Mouse (Mus musculus) olfactory bulb, adult 2 months (tissue): ENCODE data around the gene Pttg1ip. TPM values are rescaled to one million over a fixed set of nuclear protein-coding genes. Genes with fewer than 3 reads are reported as not detected.
A peak's percentile ranks its signal among the peaks of the same experiment; 100 is the strongest.

Experiments
- H3K27ac ChIP-seq: fragments of 200-500 bp; 2 replicates; pipeline ENCODE4 v1.5.1; 2012; ENCODE audit warnings: low read depth, low read length; ENCODE audit not compliant: insufficient read depth
- H3K4me1 ChIP-seq: fragments of 200-500 bp; 2 replicates; pipeline ENCODE4 v1.6.1; 2012; ENCODE audit warnings: low read length; ENCODE audit not compliant: control insufficient read depth, insufficient read depth
- H3K4me3 ChIP-seq: fragments of 200-500 bp; 2 replicates; pipeline ENCODE4 v1.5.1; 2012; ENCODE audit warnings: mild to moderate bottlenecking, low read depth, low read length, moderate library complexity; ENCODE audit not compliant: insufficient read depth
- CTCF ChIP-seq: fragments of 200-500 bp; IDR thresholded peaks from 2 replicates; pipeline ENCODE4 v1.5.1; 2012; ENCODE audit warnings: low read depth, mild to moderate bottlenecking, low read length, moderate library complexity; ENCODE audit not compliant: insufficient read depth
- POLR2A ChIP-seq: fragments of 200-500 bp; IDR thresholded peaks from 2 replicates; pipeline ENCODE4 v1.6.1; 2012; ENCODE audit warnings: mild to moderate bottlenecking, low read depth, low read length, moderate library complexity; ENCODE audit not compliant: insufficient read depth
- WGBS: fragments of 180-500 bp; shearing (Covaris S2); methylation state at CpG from one replicate; pipeline ENCODE4 v1.1.7; 2018; 5-methylcytosine and 5-hydroxymethylcytosine counted together
- polyA plus RNA-seq: library from polyadenylated mRNA; stranded (reverse); fragments of >200 nt; gene quantifications from 2 replicates; pipeline ENCODE4 v1.2.4, GENCODE M21; 2012; ENCODE audit warnings: low replicate concordance; ENCODE audit not compliant: missing spikeins, insufficient read depth, insufficient read length

Gene Pttg1ip
- polyA plus RNA-seq, 1 experiment: not detected

DNA sequence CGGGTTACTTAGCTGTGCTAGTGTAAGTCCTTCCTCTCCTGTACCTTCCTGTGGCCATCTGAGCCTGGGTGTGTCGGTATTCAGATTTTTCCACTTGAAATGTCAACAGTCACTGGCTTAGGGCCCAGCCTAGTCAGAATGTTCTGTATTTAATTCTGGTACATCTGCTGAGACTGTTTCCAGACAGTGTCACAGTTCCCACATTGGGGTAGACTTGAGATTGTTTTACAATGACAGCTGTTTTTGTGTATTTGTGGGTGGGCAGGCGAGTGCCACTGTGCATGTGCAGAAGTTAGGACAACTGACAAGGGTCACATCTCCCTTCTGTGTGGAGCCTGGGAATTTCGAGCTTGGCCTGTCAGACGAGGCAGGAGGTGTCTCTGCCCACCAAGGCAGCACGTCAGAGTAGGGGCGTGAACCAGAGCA, 43.1 kb downstream of the Pttg1ip start:
- TF ChIP-seq CTCF: no peak
- TF ChIP-seq POLR2A: no peak
- peaks cover 24% of the 10 kb centered on the region for H3K4me1 ChIP-seq
- WGBS: 39% methylated on average over 7 of the region's 7 CpGs
- no peak overlapping the region for H3K4me3 ChIP-seq
- no peak overlapping the region for H3K27ac ChIP-seq

DNA sequence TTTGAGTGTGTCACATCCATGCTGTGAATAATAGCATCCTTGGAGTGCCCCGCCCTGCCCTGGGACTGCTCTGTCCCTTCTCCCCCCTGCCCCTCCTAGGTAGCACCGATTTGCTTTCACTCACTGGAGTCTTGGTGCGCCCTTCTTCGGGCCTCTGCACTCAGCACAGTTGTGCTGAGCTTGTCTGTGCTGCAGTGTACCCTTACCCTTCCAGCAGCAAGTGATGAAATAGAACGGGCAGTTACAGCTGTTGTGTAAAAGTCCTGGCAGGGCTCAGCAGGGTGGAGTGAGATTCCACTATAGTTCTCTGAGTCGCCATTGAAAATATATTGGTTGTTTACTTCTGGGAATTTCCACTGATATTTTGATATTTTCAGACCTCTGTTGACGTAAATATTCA, 44.5 kb downstream of the Pttg1ip start:
- WGBS: 78% methylated on average over 7 of the region's 7 CpGs
- Histone ChIP-seq H3K4me1 (peaks cover 24% of the 10 kb centered on the region), H3K27ac (no peak overlapping the region), H3K4me3 (no peak overlapping the region)
- no peak for TF ChIP-seq POLR2A
- no peak for TF ChIP-seq CTCF

DNA sequence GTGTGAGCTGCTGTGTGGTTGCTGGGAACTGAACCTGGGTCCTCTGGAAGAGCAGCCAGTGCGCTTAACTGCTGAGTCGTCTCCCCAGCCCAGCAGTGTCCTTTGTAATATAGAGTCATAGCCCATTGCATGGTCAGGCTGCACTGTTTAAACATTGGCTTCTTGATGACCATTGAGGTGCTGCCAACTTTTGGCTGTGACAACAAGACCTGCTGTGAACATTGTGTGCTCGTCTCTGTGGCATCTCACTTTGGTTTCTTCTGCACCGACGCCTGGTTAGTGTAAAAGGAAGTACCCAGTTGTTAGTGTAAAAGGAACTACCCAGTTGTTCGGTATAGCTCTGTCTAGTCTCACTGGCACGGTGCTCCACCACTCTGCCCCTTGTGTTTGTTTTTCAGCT, 45.1 kb downstream of the Pttg1ip start:
- peaks cover 21% of the 10 kb centered on the region for H3K4me1 ChIP-seq
- 50% methylated on average over 7 of the region's 7 CpGs for WGBS
- H3K4me3 ChIP-seq: no peak overlapping the region
- TF ChIP-seq CTCF (no peak), POLR2A (no peak)
- no peak overlapping the region for H3K27ac ChIP-seq

DNA sequence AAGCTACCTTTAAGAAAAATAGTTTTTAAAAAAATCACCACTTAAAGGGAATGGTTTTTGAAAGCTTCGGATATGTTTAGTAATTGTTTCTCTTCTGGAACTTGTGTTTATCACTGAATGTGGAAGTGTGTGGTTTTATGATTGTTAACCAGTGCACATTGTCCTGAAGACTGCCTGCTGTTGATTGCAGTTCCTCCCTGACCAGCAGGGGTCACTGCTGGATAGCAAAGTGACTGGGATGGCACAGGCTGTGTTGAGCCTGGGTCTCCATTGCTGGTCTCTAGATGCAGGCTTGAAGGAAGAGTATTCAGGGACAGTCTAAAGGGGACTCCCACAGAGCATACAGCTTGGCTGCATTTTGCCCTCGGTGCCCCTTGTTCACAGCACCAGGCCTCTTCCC, 46.0 kb downstream of the Pttg1ip start:
- Histone ChIP-seq H3K27ac (no peak overlapping the region), H3K4me3 (no peak overlapping the region), H3K4me1 (peaks cover 18% of the 10 kb centered on the region)
- WGBS: 18% methylated on average over 2 of the region's 2 CpGs
- TF ChIP-seq POLR2A: no peak
- peak; percentile 79 for TF ChIP-seq CTCF

DNA sequence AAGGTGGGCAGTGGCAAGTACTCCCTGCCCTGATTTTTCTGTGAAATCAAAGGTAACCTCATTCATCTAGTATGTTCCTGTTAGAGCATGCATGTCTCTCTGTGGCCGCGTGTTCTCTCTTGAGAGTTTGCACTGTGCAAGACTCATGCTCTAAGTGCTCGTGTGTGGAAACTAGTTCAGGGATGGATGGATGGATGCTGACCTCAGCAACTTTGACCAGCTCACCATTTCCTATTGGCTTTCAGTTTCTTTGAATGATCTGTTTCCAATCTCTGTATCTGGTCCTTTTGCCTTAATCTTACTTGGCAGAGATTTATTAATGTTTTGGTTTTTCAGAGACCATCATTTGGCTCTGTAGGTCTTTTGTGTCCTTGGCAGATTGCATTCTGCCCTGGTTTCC, 47.6 kb downstream of the Pttg1ip start:
- WGBS: 91% methylated on average over 3 of the region's 3 CpGs
- TF ChIP-seq POLR2A: no peak
- TF ChIP-seq CTCF: no peak
- no peak overlapping the region for H3K4me3 ChIP-seq
- no peak overlapping the region for H3K27ac ChIP-seq
- H3K4me1 ChIP-seq: peaks cover 12% of the 10 kb centered on the region

DNA sequence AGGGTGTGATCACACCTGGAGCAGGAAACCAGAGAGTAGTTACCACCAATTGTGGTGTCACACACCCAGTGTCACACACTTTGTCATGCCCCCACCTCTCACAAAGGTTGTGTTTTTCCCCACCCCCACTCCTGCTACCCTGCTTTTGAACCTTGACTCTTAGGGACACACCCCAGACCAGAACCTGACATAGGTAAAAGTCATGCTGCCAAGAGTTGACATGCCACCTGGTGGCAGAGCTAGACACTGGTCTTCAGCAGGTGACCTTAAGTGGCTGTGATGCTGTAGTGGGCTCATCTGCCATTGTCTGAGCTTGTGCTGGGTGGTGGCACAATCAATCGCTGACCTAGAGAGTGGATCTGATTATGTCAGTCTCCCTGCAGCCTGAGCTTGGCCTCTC, 48.5 kb downstream of the Pttg1ip start:
- H3K4me3 ChIP-seq: no peak overlapping the region
- TF ChIP-seq CTCF: no peak
- TF ChIP-seq POLR2A: no peak
- peaks cover 8% of the 10 kb centered on the region for H3K4me1 ChIP-seq
- WGBS: 89% methylated on average over 1 of the region's 1 CpGs
- H3K27ac ChIP-seq: no peak overlapping the region

DNA sequence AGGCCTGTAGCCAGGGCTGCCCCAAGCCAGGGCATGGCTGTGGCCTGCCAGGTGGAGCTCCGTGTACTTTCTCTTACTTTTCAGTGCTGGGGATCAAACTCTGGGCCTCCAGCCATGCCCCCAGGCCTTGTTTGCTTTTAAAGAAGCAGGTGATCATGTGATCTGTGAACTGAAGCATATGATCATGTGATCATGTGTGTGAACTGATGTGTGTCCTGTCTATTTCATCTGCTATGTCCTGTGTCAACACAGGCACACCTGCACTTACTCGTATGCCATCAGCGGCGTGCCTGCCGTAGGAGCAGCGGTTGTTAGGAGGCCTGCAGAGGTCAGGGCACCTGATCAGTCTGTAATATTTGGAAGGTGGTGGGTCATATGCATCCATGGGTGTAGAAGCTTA, 52.5 kb downstream of the Pttg1ip start:
- no peak overlapping the region for H3K27ac ChIP-seq
- no peak overlapping the region for H3K4me3 ChIP-seq
- H3K4me1 ChIP-seq: peaks cover 8% of the 10 kb centered on the region; the same call in 1 of the 2 replicates
- 82% methylated on average over 6 of the region's 6 CpGs for WGBS
- no peak for TF ChIP-seq CTCF
- no peak for TF ChIP-seq POLR2A

DNA sequence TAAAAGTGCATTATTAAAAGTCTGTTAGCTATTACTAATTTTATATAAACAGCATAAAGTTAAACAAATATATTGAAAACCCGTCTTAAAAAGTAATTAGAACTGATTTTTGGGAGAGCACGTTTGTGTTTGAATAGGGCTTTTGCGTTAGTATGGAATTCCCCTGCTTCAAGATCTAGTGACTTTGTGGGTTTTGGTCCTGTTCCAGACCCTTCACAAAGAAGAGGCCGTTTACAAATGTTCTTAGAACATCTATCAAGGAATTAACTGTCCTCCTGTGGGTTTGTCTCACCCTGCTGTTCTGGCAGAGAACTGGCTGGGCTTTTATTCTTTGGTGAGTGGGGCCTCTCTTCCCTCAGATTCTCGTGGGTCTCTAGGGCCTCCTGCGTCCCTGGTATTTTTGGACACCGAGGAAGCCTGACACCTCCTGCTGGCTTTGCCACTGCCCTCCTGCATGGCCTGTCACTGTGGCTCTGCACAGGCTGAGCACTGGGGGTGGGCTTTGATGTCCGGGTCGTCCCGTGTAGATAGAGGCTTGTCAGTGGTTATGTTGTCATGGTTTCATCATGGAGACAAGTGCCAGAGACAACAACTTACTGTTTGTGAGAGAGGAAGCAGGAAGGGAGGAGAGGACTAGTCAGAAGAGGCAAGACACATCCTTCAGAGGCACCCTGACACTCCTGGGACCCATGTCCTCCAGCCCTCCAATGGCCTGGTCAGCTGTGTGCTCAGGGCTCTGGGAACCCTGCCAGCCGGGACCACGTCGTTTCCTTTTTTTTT, 53.1 kb downstream of the Pttg1ip start:
- TF ChIP-seq POLR2A (no peak), CTCF (no peak)
- no peak overlapping the region for H3K27ac ChIP-seq
- WGBS: 41% methylated on average over 13 of the region's 13 CpGs
- no peak overlapping the region for H3K4me3 ChIP-seq
- H3K4me1 ChIP-seq: peaks cover 9% of the 10 kb centered on the region; the same call in 1 of the 2 replicates

DNA sequence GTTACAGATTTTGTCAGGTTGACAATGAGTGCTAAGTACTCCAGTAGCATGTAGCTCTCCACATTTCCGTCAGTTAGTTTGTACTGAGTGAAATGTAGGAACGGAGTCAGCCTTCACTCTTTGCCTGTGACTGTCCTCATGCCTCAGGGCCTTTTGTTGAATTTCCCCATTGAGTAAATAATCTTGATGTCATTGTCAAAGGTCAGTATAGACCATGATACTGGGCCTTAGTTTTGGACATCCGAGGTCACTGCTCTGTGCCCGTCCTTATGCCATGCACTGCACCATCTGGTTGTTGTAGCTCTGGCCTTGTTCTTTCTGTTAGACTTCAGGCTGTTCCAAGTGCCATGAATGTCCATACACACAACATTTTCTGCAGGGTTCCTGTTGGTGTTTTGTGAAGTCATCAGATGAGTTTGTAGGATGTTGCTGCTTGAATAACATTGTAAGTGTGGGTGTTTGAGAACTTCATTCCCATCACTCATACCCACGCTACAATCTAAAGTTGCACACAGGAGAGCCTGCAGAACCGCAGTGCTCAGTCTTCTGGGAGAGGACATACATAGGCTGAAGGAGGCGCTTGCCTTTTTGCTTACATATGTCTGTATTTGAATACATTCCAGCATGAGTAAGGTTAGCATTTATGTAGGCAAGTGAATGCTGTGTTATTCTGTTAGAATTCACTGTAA, 54.9 kb downstream of the Pttg1ip start:
- H3K4me3 ChIP-seq: no peak overlapping the region
- TF ChIP-seq CTCF (no peak), POLR2A (no peak)
- WGBS: 90% methylated on average over 7 of the region's 7 CpGs
- H3K4me1 ChIP-seq: peaks cover 9% of the 10 kb centered on the region; the same call in 1 of the 2 replicates
- H3K27ac ChIP-seq: no peak overlapping the region
